Mouse (Mus musculus) gastrocnemius, postnatal 25 days (tissue): ENCODE data around the gene Poldip3. TPM values are rescaled to one million over a fixed set of nuclear protein-coding genes. Genes with fewer than 3 reads are reported as not detected.

ENCODE experiments used
- DNase-seq: peaks from one replicate; pipeline ENCODE4 v3.0.0; 2022
- total RNA-seq, 2 experiments: library from RNA; stranded (reverse); gene quantifications; 1 replicate in 1 of 2; 2 replicates in 1 of 2; pipeline ENCODE4 v1.2.3; 2021

Gene Poldip3
- total RNA-seq, 2 experiments from 2014 or later, result 16.7 to 16.9 TPM

- no peak for DNase-seq
These were observed 16.5 kb upstream of the Poldip3 start for GRCm38 (mm10) chr15:83165526-83166315.

GRCm38 (mm10) chr15:83164971-83165471 lies 15.8 kb upstream of the Poldip3 start:
- peak; percentile 78 for DNase-seq

GRCm38 (mm10) chr15:83162818-83163485 lies 13.8 kb upstream of the Poldip3 start:
- no peak for DNase-seq

- no peak for DNase-seq
These were observed 12.8 kb upstream of the Poldip3 start for GRCm38 (mm10) chr15:83162001-83162400.

GRCm38 (mm10) chr15:83161062-83161748 lies 12.0 kb upstream of the Poldip3 start:
- DNase-seq, result no peak

- DNase-seq, result no peak
These were observed 11.4 kb upstream of the Poldip3 start for GRCm38 (mm10) chr15:83160561-83160960.

- no peak for DNase-seq
These were observed 10.6 kb upstream of the Poldip3 start for GRCm38 (mm10) chr15:83159823-83160222.

GRCm38 (mm10) chr15:83158587-83159160 lies 9.5 kb upstream of the Poldip3 start:
- DNase-seq, result no peak

GRCm38 (mm10) chr15:83157667-83158064 lies 8.5 kb upstream of the Poldip3 start:
- DNase-seq, result no peak

- DNase-seq, result peak; percentile 65
These were observed 7.9 kb upstream of the Poldip3 start for GRCm38 (mm10) chr15:83156929-83157666.

GRCm38 (mm10) chr15:83155672-83156419 lies 6.7 kb upstream of the Poldip3 start:
- DNase-seq, result no peak

GRCm38 (mm10) chr15:83154309-83154708 lies 5.1 kb upstream of the Poldip3 start:
- no peak for DNase-seq

- DNase-seq, result no peak
These were observed 1.5 kb upstream of the Poldip3 start for GRCm38 (mm10) chr15:83150694-83151093.

GRCm38 (mm10) chr15:83150073-83150442 lies 874 bp upstream of the Poldip3 start:
- no peak for DNase-seq

- peak; percentile 86 for DNase-seq
These were observed 386 bp downstream of the Poldip3 start for GRCm38 (mm10) chr15:83148801-83149195.

- DNase-seq, result no peak
These were observed 789 bp downstream of the Poldip3 start for GRCm38 (mm10) chr15:83148395-83148794.

GRCm38 (mm10) chr15:83145541-83145940 lies 3.6 kb downstream of the Poldip3 start:
- no peak for DNase-seq

- no peak for DNase-seq
These were observed 6.3 kb downstream of the Poldip3 start for GRCm38 (mm10) chr15:83142861-83143260.

- no peak for DNase-seq
These were observed 13.5 kb downstream of the Poldip3 start for GRCm38 (mm10) chr15:83135654-83136053.

GRCm38 (mm10) chr15:83134671-83135070 lies 14.5 kb downstream of the Poldip3 start:
- DNase-seq, result no peak
